Mouse (Mus musculus) kidney, embryonic 15.5 days (tissue): ENCODE measurements around the gene Olfr1224-ps1. TPM values are rescaled to one million over a fixed set of nuclear protein-coding genes. Genes with fewer than 3 reads are reported as not detected.

Experiments used
- polyA plus RNA-seq: library from polyadenylated mRNA; unstranded; fragments of >200 nt; fragmentation: Nextera tagmentation; extraction: Ambion mirVana; gene quantifications from 2 replicates; pipeline ENCODE4 v1.2.1, GENCODE M21; 2015

The Olfr1224-ps1 gene
- polyA plus RNA-seq, 1 experiment from 2014 or later = not detected

Other genes with a start within 250 kb of the Olfr1224-ps1 start
- not detected in 2 replicates for gene Olfr1209, start 248.9 kb downstream of the Olfr1224-ps1 start, polyA plus RNA-seq
- not detected in 2 replicates for gene Olfr1211, start 226.0 kb downstream of the Olfr1224-ps1 start, polyA plus RNA-seq
- not detected in 2 replicates for gene Olfr1212, start 210.1 kb downstream of the Olfr1224-ps1 start, polyA plus RNA-seq
- not detected in 2 replicates for gene Gm13762, start 183.8 kb downstream of the Olfr1224-ps1 start, polyA plus RNA-seq
- not detected in 2 replicates for gene Olfr1214, start 171.4 kb downstream of the Olfr1224-ps1 start, polyA plus RNA-seq
- gene Olfr1215, start 157.1 kb downstream of the Olfr1224-ps1 start, polyA plus RNA-seq = not detected in 2 replicates
- not detected in 2 replicates for gene Olfr1216, start 145.8 kb downstream of the Olfr1224-ps1 start, polyA plus RNA-seq
- gene Olfr1217, start 132.0 kb downstream of the Olfr1224-ps1 start, polyA plus RNA-seq = not detected in 2 replicates
- gene Olfr1218, start 102.9 kb downstream of the Olfr1224-ps1 start, polyA plus RNA-seq = not detected in 2 replicates
- gene Olfr1219, start 80.6 kb downstream of the Olfr1224-ps1 start, polyA plus RNA-seq = not detected in 2 replicates
- gene Olfr1220, start 57.3 kb downstream of the Olfr1224-ps1 start, polyA plus RNA-seq = not detected in 2 replicates
- not detected in 2 replicates for gene Olfr1221, start 46.8 kb downstream of the Olfr1224-ps1 start, polyA plus RNA-seq
- not detected in 2 replicates for gene Olfr1222, start 31.0 kb downstream of the Olfr1224-ps1 start, polyA plus RNA-seq
- not detected in 2 replicates for gene Olfr1223, start 12.5 kb downstream of the Olfr1224-ps1 start, polyA plus RNA-seq
- not detected in 2 replicates for gene Olfr1225, start 10.6 kb upstream of the Olfr1224-ps1 start, polyA plus RNA-seq
- gene Olfr1226, start 36.0 kb upstream of the Olfr1224-ps1 start, polyA plus RNA-seq = not detected in 2 replicates
- not detected in 2 replicates for gene Olfr1228, start 90.0 kb upstream of the Olfr1224-ps1 start, polyA plus RNA-seq
- not detected in 2 replicates for gene Olfr1229, start 123.9 kb upstream of the Olfr1224-ps1 start, polyA plus RNA-seq
- gene Olfr1230, start 133.2 kb upstream of the Olfr1224-ps1 start, polyA plus RNA-seq = not detected in 2 replicates
- not detected in 2 replicates for gene Olfr1231, start 143.0 kb upstream of the Olfr1224-ps1 start, polyA plus RNA-seq
- not detected in 2 replicates for gene Olfr1232, start 165.6 kb upstream of the Olfr1224-ps1 start, polyA plus RNA-seq
- not detected in 2 replicates for gene Olfr1233, start 178.3 kb upstream of the Olfr1224-ps1 start, polyA plus RNA-seq
- gene Olfr1234, start 200.8 kb upstream of the Olfr1224-ps1 start, polyA plus RNA-seq = not detected in 2 replicates
- gene Olfr1238, start 245.6 kb upstream of the Olfr1224-ps1 start, polyA plus RNA-seq = not detected in 2 replicates